Mouse (Mus musculus): ENCODE data around the gene Ssh1. TPM values are rescaled to one million over a fixed set of nuclear protein-coding genes. Genes with fewer than 3 reads are reported as not detected.

Gene Ssh1
- polyA plus RNA-seq, 1 experiment from 2014 or later: 20.4 TPM

- 85% methylated on average over 12 of the region's 12 CpGs for WGBS
- Histone ChIP-seq H3K36me3 (peaks cover 74% of the 10 kb centered on the region), H3K27ac (no peak overlapping the region), H3K27me3 (no peaks in the 10 kb centered on the region), H3K4me3 (no peak overlapping the region), H3K4me2 (replicated peaks) (no peak overlapping the region), H3K4me1 (no peaks in the 10 kb centered on the region), H3K9me3 (no peaks in the 10 kb centered on the region), H3K9ac (no peak overlapping the region)
- ATAC-seq (ENCODE audit: insufficient number of reproducible peaks, insufficient read depth, low FRiP score, low TSS enrichment): no peak
Measured at GRCm38 (mm10) chr5:113942580-113942979, 51.1 kb downstream of the Ssh1 start.

DNA sequence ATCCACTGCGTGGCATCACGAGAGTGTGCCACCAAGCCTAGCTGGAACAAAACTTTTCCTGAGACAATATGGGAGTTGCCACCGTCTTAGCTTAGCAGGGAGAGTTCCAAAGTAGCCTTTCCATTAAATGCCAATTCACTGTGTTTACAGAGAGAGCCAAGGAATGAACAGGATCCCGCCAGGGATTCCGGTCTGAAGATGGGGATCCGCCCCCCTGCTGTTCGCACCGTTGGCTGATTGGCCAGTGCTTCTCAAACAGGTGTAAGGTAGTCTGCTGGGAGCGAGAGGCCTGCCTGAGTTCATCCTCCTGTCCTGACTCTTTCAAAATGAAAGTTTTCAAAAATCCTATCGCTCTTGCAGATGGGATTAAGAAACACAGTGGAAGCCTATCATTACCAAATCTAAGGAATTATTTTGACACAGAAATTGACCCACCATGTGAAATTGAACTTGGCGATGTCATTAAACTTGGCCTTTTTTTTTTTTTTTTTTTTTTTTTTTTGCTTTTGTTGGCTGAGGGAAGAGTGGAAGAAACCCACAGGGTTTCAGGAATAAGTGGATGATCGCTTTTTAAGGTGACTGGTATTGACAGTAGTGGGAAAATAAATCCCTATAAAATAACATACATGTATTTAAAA, 54.3 kb downstream of the Ssh1 start:
- no peak overlapping the region for H3K9ac ChIP-seq

GRCm38 (mm10) chr5:113937650-113938049, 56.0 kb downstream of the Ssh1 start:
- Histone ChIP-seq H3K27ac (no peak overlapping the region), H3K4me3 (no peak overlapping the region), H3K9me3 (no peaks in the 10 kb centered on the region), H3K4me2 (replicated peaks) (no peak overlapping the region), H3K4me1 (no peaks in the 10 kb centered on the region), H3K9ac (no peak overlapping the region), H3K27me3 (no peaks in the 10 kb centered on the region), H3K36me3 (peaks cover 32% of the 10 kb centered on the region)
- no peak for ATAC-seq (ENCODE audit: insufficient number of reproducible peaks, insufficient read depth, low FRiP score, low TSS enrichment)
- 71% methylated on average over 7 of the region's 7 CpGs for WGBS

More for the DNA sequence above, 54.3 kb downstream of the Ssh1 start:
- Histone ChIP-seq H3K9me3 (no peaks in the 10 kb centered on the region), H3K27me3 (no peaks in the 10 kb centered on the region), H3K4me3 (no peak overlapping the region), H3K4me2 (replicated peaks) (no peak overlapping the region), H3K27ac (no peak overlapping the region), H3K4me1 (no peaks in the 10 kb centered on the region), H3K36me3 (peaks cover 50% of the 10 kb centered on the region)
- no peak for ATAC-seq (ENCODE audit: insufficient number of reproducible peaks, insufficient read depth, low FRiP score, low TSS enrichment)
- WGBS: 50% methylated on average over 12 of the region's 12 CpGs

DNA sequence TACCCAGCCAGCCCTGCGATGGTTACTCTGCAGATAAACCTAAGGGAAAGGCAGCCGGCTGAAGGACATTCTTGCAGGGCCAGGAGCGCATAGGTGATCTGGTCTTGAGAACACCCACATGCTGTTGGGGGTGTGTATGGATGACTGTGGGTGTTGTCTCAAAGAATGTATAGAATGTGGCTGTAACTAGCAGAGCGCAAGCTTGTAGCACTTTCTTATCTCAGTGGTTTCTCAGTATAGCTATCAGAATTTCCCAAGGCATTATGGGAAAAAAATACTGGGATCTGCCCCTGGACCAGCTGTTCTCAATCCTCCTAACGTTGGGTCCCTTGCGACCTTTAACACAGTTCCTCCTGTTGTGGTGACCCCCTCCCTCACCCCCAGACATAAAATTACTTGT, 59.8 kb downstream of the Ssh1 start:
- no peak overlapping the region for H3K4me3 ChIP-seq
- H3K36me3 ChIP-seq: peaks cover 5% of the 10 kb centered on the region; the same call in 1 of the 2 replicates
- no peak for ATAC-seq (ENCODE audit: insufficient number of reproducible peaks, insufficient read depth, low FRiP score, low TSS enrichment)
- H3K4me1 ChIP-seq: peaks cover 12% of the 10 kb centered on the region
- no peak overlapping the region for H3K4me2 ChIP-seq (replicated peaks)
- no peaks in the 10 kb centered on the region for H3K27me3 ChIP-seq
- WGBS: 68% methylated on average over 6 of the region's 6 CpGs
- no peak overlapping the region for H3K27ac ChIP-seq
- H3K9me3 ChIP-seq: no peaks in the 10 kb centered on the region
- no peak overlapping the region for H3K9ac ChIP-seq

DNA sequence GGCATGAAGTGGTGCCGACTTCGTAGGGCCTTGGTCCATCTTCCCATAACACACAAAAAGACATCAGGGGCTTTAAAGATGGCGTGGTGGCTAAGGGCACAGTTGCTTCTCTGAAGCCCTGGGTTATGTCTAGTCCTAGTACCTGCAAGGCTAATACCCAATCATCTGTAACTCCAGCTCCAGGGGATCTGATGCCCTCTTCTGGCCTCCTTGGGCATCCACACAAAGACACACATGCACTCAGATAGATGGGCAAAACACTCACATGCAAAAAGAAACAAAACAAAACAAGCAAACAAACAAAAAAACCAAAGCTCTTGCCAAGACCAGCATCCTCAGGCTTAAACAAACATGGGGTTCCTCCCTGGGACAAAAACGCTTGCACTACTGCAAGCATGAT, 60.2 kb downstream of the Ssh1 start:
- Histone ChIP-seq H3K27ac (no peak overlapping the region), H3K9ac (no peak overlapping the region), H3K9me3 (no peaks in the 10 kb centered on the region), H3K4me3 (no peak overlapping the region), H3K27me3 (no peaks in the 10 kb centered on the region), H3K36me3 (peaks cover 5% of the 10 kb centered on the region; the same call in 1 of the 2 replicates), H3K4me1 (peaks cover 12% of the 10 kb centered on the region), H3K4me2 (replicated peaks) (no peak overlapping the region)
- WGBS: 81% methylated on average over 4 of the region's 4 CpGs
- ATAC-seq (ENCODE audit: insufficient number of reproducible peaks, insufficient read depth, low FRiP score, low TSS enrichment): no peak

DNA sequence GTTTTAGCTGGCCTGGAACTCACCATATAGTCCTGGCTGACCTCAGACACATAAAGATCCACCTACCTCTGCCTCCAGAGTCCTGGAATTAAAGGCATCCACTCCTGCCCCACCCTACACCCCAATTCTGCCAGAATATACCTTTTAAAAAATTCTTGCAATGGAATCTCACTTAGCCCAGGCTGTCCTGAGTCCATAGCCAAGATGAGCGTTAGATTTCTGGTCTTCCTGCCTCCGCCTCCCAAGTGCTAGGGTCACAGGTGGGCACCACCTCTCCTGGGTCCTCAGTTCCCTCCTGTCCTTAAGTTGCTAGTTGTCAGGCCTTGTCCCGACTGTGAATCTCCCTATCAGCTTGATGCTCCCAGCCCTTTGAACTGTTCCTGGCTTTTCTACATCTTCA, 61.4 kb downstream of the Ssh1 start:
- Histone ChIP-seq H3K9me3 (no peaks in the 10 kb centered on the region), H3K36me3 (0 out of 2 replicates have a peak, but pooled peaks cover 5% of the 10 kb centered on the region), H3K27me3 (no peaks in the 10 kb centered on the region), H3K27ac (no peak overlapping the region), H3K4me1 (peaks cover 12% of the 10 kb centered on the region), H3K9ac (no peak overlapping the region), H3K4me3 (no peak overlapping the region), H3K4me2 (replicated peaks) (no peak overlapping the region)
- WGBS: 82% methylated on average over 3 of the region's 3 CpGs
- no peak for ATAC-seq (ENCODE audit: insufficient number of reproducible peaks, insufficient read depth, low FRiP score, low TSS enrichment)

DNA sequence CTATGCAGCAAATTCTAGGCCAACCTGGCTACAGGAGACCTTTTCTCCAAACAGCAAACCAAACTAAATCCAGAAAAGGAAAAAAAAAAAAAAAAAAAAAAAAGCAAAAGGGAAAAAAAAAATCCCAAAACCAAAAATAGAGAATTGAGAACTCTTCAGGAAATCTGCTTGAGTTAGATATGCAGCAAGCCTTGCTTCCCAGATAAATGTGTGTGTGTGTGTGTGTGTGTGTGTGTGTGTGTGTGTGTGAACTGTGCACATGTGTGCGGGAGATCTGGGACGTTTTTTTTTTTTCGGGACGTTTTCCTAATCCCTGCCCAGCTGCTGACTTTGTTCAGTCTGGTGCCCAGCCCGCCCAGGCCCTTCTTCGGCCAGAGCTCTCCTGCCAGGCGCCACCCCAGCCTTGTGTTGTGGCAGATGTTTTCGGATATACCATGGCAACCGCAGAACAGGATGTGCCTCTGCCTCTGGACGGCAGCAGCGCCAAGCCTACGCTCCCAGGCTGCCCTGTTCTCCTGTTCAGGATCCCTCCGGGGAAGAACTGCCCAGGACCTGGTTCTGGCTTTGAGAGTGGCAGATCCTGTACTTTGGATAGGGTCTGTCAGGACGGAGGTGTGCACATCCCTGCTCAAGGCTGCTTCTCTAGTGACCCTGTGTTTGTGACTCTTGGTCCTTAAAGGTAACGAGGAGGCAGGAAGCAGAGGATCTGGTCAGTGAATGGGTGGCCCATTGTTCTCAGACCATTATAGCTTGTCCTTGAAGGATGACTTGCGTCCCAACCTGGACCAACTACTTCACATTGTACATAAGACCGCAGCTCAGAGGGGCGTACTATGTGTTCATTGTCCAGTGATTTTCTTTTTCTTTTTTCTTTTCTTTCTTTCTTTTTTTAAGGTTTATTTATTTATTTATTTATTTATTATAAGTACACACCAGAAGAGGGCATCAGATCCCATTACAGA, 62.8 kb downstream of the Ssh1 start:
- peak overlapping the region; percentile 24; the same call in 1 of the 2 replicates for H3K9ac ChIP-seq
- peaks cover 12% of the 10 kb centered on the region for H3K4me1 ChIP-seq
- peak overlapping the region; percentile 32 for H3K4me2 ChIP-seq (replicated peaks)
- 34% methylated on average over 18 of the region's 18 CpGs for WGBS
- ATAC-seq (ENCODE audit: insufficient number of reproducible peaks, insufficient read depth, low FRiP score, low TSS enrichment): no peak
- H3K36me3 ChIP-seq: 0 out of 2 replicates have a peak, but pooled peaks cover 5% of the 10 kb centered on the region
- H3K27ac ChIP-seq: peak overlapping the region; percentile 37; the same call in 1 of the 2 replicates
- no peak overlapping the region for H3K4me3 ChIP-seq
- H3K27me3 ChIP-seq: no peaks in the 10 kb centered on the region
- no peaks in the 10 kb centered on the region for H3K9me3 ChIP-seq

- Histone ChIP-seq H3K36me3 (no peaks in the 10 kb centered on the region), H3K9me3 (no peaks in the 10 kb centered on the region), H3K27ac (no peak overlapping the region), H3K27me3 (no peaks in the 10 kb centered on the region), H3K4me1 (peaks cover 12% of the 10 kb centered on the region), H3K4me3 (no peak overlapping the region), H3K9ac (no peak overlapping the region), H3K4me2 (replicated peaks) (no peak overlapping the region)
- 55% methylated on average over 10 of the region's 10 CpGs for WGBS
- ATAC-seq (ENCODE audit: insufficient number of reproducible peaks, insufficient read depth, low FRiP score, low TSS enrichment): no peak
Measured at GRCm38 (mm10) chr5:113929950-113930647, 63.6 kb downstream of the Ssh1 start.

- no peak overlapping the region for H3K4me3 ChIP-seq
- H3K4me2 ChIP-seq (replicated peaks): no peak overlapping the region
- H3K36me3 ChIP-seq: no peaks in the 10 kb centered on the region
- no peaks in the 10 kb centered on the region for H3K27me3 ChIP-seq
- 68% methylated on average over 10 of the region's 10 CpGs for WGBS
- ATAC-seq (ENCODE audit: insufficient number of reproducible peaks, insufficient read depth, low FRiP score, low TSS enrichment): no peak
- H3K4me1 ChIP-seq: peaks cover 12% of the 10 kb centered on the region
- no peak overlapping the region for H3K9ac ChIP-seq
- no peak overlapping the region for H3K27ac ChIP-seq
- no peaks in the 10 kb centered on the region for H3K9me3 ChIP-seq
Measured at GRCm38 (mm10) chr5:113929526-113929925, 64.2 kb downstream of the Ssh1 start.

GRCm38 (mm10) chr5:113924608-113925007, 69.1 kb downstream of the Ssh1 start:
- H3K36me3 ChIP-seq: no peaks in the 10 kb centered on the region
- no peaks in the 10 kb centered on the region for H3K27me3 ChIP-seq
- 89% methylated on average over 4 of the region's 4 CpGs for WGBS
- H3K4me2 ChIP-seq (replicated peaks): no peak overlapping the region
- ATAC-seq (ENCODE audit: insufficient number of reproducible peaks, insufficient read depth, low FRiP score, low TSS enrichment): no peak
- H3K27ac ChIP-seq: no peak overlapping the region
- 0 out of 2 replicates have a peak, but pooled peaks cover 8% of the 10 kb centered on the region for H3K4me1 ChIP-seq
- no peaks in the 10 kb centered on the region for H3K9me3 ChIP-seq
- H3K9ac ChIP-seq: no peak overlapping the region
- no peak overlapping the region for H3K4me3 ChIP-seq

GRCm38 (mm10) chr5:113921310-113922166, 72.2 kb downstream of the Ssh1 start:
- Histone ChIP-seq H3K27ac (peak overlapping the region; percentile 68), H3K4me1 (peaks cover 18% of the 10 kb centered on the region), H3K4me3 (no peak overlapping the region), H3K27me3 (no peaks in the 10 kb centered on the region), H3K9ac (no peak overlapping the region), H3K4me2 (replicated peaks) (no peak overlapping the region), H3K9me3 (no peaks in the 10 kb centered on the region), H3K36me3 (no peaks in the 10 kb centered on the region)
- ATAC-seq (ENCODE audit: insufficient number of reproducible peaks, insufficient read depth, low FRiP score, low TSS enrichment): peak; percentile 28; the same call in 1 of the 2 replicates
- WGBS: 18% methylated on average over 6 of the region's 6 CpGs
